Mouse (Mus musculus) limb, embryonic 12.5 days (tissue): ENCODE measurements around the gene Lin52. TPM values are rescaled to one million over a fixed set of nuclear protein-coding genes. Genes with fewer than 3 reads are reported as not detected.

ENCODE experiments used
- ATAC-seq: fragments of 200-750 bp; cut with Nextera tagmentation; 2 replicates; pipeline ENCODE4 v1.8.0; 2017; ENCODE audit warnings: low read depth, moderate TSS enrichment; ENCODE audit not compliant: insufficient number of reproducible peaks, insufficient read depth, low FRiP score, low TSS enrichment
- H3K27ac ChIP-seq: fragments of 300-500 bp; sonication (generic); 2 replicates; pipeline ENCODE4 v1.5.1; 2016; ENCODE audit warnings: mild to moderate bottlenecking, moderate library complexity
- H3K27me3 ChIP-seq: fragments of 300-500 bp; sonication (generic); 2 replicates; pipeline ENCODE4 v1.6.1; 2016; ENCODE audit warnings: mild to moderate bottlenecking, moderate library complexity
- H3K36me3 ChIP-seq: fragments of 300-500 bp; sonication (generic); 2 replicates; pipeline ENCODE4 v1.6.1; 2016; ENCODE audit warnings: mild to moderate bottlenecking, moderate library complexity
- H3K4me1 ChIP-seq: fragments of 300-500 bp; sonication (generic); replicated peaks from 2 replicates; pipeline ENCODE4 v1.6.1; 2016
- H3K4me2 ChIP-seq: fragments of 300-500 bp; sonication (generic); 2 replicates; pipeline ENCODE4 v1.6.1; 2016; ENCODE audit warnings: mild to moderate bottlenecking, moderate library complexity
- H3K4me3 ChIP-seq: fragments of 300-500 bp; sonication (generic); replicated peaks from 2 replicates; pipeline ENCODE4 v1.5.1; 2016; ENCODE audit warnings: mild to moderate bottlenecking
- H3K9ac ChIP-seq: fragments of 300-500 bp; sonication (generic); replicated peaks from 2 replicates; pipeline ENCODE4 v1.6.1; 2016; ENCODE audit warnings: mild to moderate bottlenecking, moderate library complexity
- H3K9me3 ChIP-seq: fragments of 300-500 bp; sonication (generic); 2 replicates; pipeline ENCODE4 v1.6.1; 2016; ENCODE audit warnings: mild to moderate bottlenecking, moderate library complexity
- WGBS: fragments of 180-500 bp; shearing (Covaris S2); methylation state at CpG from one replicate; pipeline ENCODE4 v1.1.7; 2016; 5-methylcytosine and 5-hydroxymethylcytosine counted together
- polyA plus RNA-seq: library from polyadenylated mRNA; unstranded; fragments of >200 nt; fragmentation: Nextera tagmentation; extraction: Ambion mirVana; gene quantifications from 2 replicates; pipeline ENCODE4 v1.2.1, GENCODE M21; 2016

The Lin52 gene
- polyA plus RNA-seq, 1 experiment from 2014 or later: 30.6 TPM

- WGBS: under 1% methylated on average over 43 of the region's 43 CpGs
- H3K4me2 ChIP-seq: peak overlapping the region; percentile 40
- no peak for ATAC-seq
Measured at GRCm38 (mm10) chr12:84571466-84572340, 120.5 kb downstream of the Lin52 start.

GRCm38 (mm10) chr12:84572341-84572720 is 121.1 kb downstream of the Lin52 start:
- H3K27ac ChIP-seq: no peak overlapping the region
- no peaks in the 10 kb centered on the region for H3K9me3 ChIP-seq
- WGBS: under 1% methylated on average over 7 of the region's 7 CpGs
- peaks cover 94% of the 10 kb centered on the region for H3K27me3 ChIP-seq
- H3K9ac ChIP-seq: no peak overlapping the region
- no peak overlapping the region for H3K4me3 ChIP-seq
- no peak for ATAC-seq
- H3K4me1 ChIP-seq: peaks cover 29% of the 10 kb centered on the region
- H3K4me2 ChIP-seq: no peak overlapping the region
- H3K36me3 ChIP-seq: no peaks in the 10 kb centered on the region

More at GRCm38 (mm10) chr12:84571466-84572340, 120.5 kb downstream of the Lin52 start:
- Histone ChIP-seq H3K4me1 (peaks cover 29% of the 10 kb centered on the region), H3K27ac (no peak overlapping the region), H3K36me3 (no peaks in the 10 kb centered on the region), H3K9ac (no peak overlapping the region), H3K27me3 (peaks cover 98% of the 10 kb centered on the region), H3K4me3 (peak overlapping the region; percentile 26), H3K9me3 (no peaks in the 10 kb centered on the region)

- no peak for ATAC-seq
- H3K4me1 ChIP-seq: peaks cover 31% of the 10 kb centered on the region
- H3K4me3 ChIP-seq: no peak overlapping the region
- WGBS: 17% methylated on average over 7 of the region's 7 CpGs
- H3K9ac ChIP-seq: no peak overlapping the region
- H3K27ac ChIP-seq: no peak overlapping the region
- no peak overlapping the region for H3K4me2 ChIP-seq
- H3K27me3 ChIP-seq: peaks cover 87% of the 10 kb centered on the region
- H3K9me3 ChIP-seq: no peaks in the 10 kb centered on the region
- H3K36me3 ChIP-seq: no peaks in the 10 kb centered on the region
Measured at GRCm38 (mm10) chr12:84573094-84573493, 121.9 kb downstream of the Lin52 start.

GRCm38 (mm10) chr12:84577768-84578439 is 126.7 kb downstream of the Lin52 start:
- ATAC-seq: no peak; the same call in 1 of the 2 replicates
- Histone ChIP-seq H3K4me3 (no peak overlapping the region), H3K4me2 (peak overlapping the region; percentile 15; the same call in 1 of the 2 replicates), H3K9ac (no peak overlapping the region), H3K27me3 (peaks cover 39% of the 10 kb centered on the region), H3K4me1 (peaks cover 8% of the 10 kb centered on the region; the same call in 1 of the 2 replicates), H3K27ac (no peak overlapping the region), H3K36me3 (no peaks in the 10 kb centered on the region), H3K9me3 (peaks cover 4% of the 10 kb centered on the region)
- WGBS: 64% methylated on average over 11 of the region's 11 CpGs

- no peak overlapping the region for H3K4me3 ChIP-seq
- ATAC-seq: peak; percentile 24; the same call in 1 of the 2 replicates
- peak overlapping the region; percentile 15; the same call in 1 of the 2 replicates for H3K4me2 ChIP-seq
- H3K27ac ChIP-seq: no peak overlapping the region
- peaks cover 8% of the 10 kb centered on the region; the same call in 1 of the 2 replicates for H3K4me1 ChIP-seq
- no peaks in the 10 kb centered on the region for H3K36me3 ChIP-seq
- WGBS: 30% methylated on average over 5 of the region's 5 CpGs
- no peak overlapping the region for H3K9ac ChIP-seq
- H3K9me3 ChIP-seq: peaks cover 9% of the 10 kb centered on the region
- peaks cover 34% of the 10 kb centered on the region for H3K27me3 ChIP-seq
Measured at GRCm38 (mm10) chr12:84578440-84578770, 127.2 kb downstream of the Lin52 start.

GRCm38 (mm10) chr12:84581285-84581684 is 130.1 kb downstream of the Lin52 start:
- Histone ChIP-seq H3K4me2 (no peak overlapping the region), H3K4me3 (no peak overlapping the region), H3K27ac (no peak overlapping the region), H3K36me3 (no peaks in the 10 kb centered on the region), H3K4me1 (peaks cover 8% of the 10 kb centered on the region; the same call in 1 of the 2 replicates), H3K27me3 (peaks cover 7% of the 10 kb centered on the region), H3K9ac (no peak overlapping the region), H3K9me3 (peaks cover 12% of the 10 kb centered on the region)
- WGBS: 91% methylated on average over 2 of the region's 2 CpGs
- ATAC-seq: no peak

- H3K36me3 ChIP-seq: no peaks in the 10 kb centered on the region
- H3K9ac ChIP-seq: peak overlapping the region; percentile 63
- H3K27ac ChIP-seq: no peak overlapping the region
- peak overlapping the region; percentile 52 for H3K4me3 ChIP-seq
- peak overlapping the region; percentile 98 for H3K4me2 ChIP-seq
- H3K27me3 ChIP-seq: peaks cover 22% of the 10 kb centered on the region
- ATAC-seq: no peak; the same call in 1 of the 2 replicates
- WGBS: under 1% methylated on average over 54 of the region's 54 CpGs
- H3K9me3 ChIP-seq: no peaks in the 10 kb centered on the region
- H3K4me1 ChIP-seq: 0 out of 2 replicates have a peak, but pooled peaks cover 6% of the 10 kb centered on the region
Measured at GRCm38 (mm10) chr12:84589825-84590761, 138.9 kb downstream of the Lin52 start.

Other genes starting within 250 kb of the Lin52 start
- 7.0 and 8.6 TPM in 2 replicates for gene Elmsan1, start 232.5 kb upstream of the Lin52 start, polyA plus RNA-seq
- 13.2 and 13.4 TPM in 2 replicates for gene Ptgr2, start 166.2 kb upstream of the Lin52 start, polyA plus RNA-seq
- 109 and 114 TPM in 2 replicates for gene Zfp410, start 134.6 kb upstream of the Lin52 start, polyA plus RNA-seq
- gene Coq6, start 89.8 kb upstream of the Lin52 start, polyA plus RNA-seq: 44.5 and 47.7 TPM in 2 replicates
- 4.0 and 5.0 TPM in 2 replicates for gene Fam161b, start 89.6 kb upstream of the Lin52 start, polyA plus RNA-seq
- gene Entpd5, start 42.4 kb upstream of the Lin52 start, polyA plus RNA-seq: 10.9 and 11.4 TPM in 2 replicates
- 1.5 and 2.1 TPM in 2 replicates for gene Bbof1, start 42.4 kb upstream of the Lin52 start, polyA plus RNA-seq
- 28.9 and 31.0 TPM in 2 replicates for gene Rnf113a2, start 34.2 kb upstream of the Lin52 start, polyA plus RNA-seq
- 32.5 and 35.0 TPM in 2 replicates for gene Aldh6a1, start 418 bp upstream of the Lin52 start, polyA plus RNA-seq
- 0.13 and 0.24 TPM in 2 replicates for gene Vsx2, start 118.3 kb downstream of the Lin52 start, polyA plus RNA-seq
- gene Abcd4, start 166.0 kb downstream of the Lin52 start, polyA plus RNA-seq: 16.3 and 17.8 TPM in 2 replicates
- gene Vrtn, start 189.6 kb downstream of the Lin52 start, polyA plus RNA-seq: not detected in 2 replicates
- gene Syndig1l, start 247.4 kb downstream of the Lin52 start, polyA plus RNA-seq: not detected in 2 replicates